Mouse (Mus musculus) forebrain, embryonic 13.5 days (tissue): ENCODE results near the gene Cd79a. TPM values are rescaled to one million over a fixed set of nuclear protein-coding genes. Genes with fewer than 3 reads are reported as not detected.
A peak's percentile ranks its signal among the peaks of the same experiment; 100 is the strongest.
"Not testable (repeated sequence)": the region's sequence is repeated elsewhere in the genome, so short reads cannot be mapped to it uniquely, and the experiment has no call there.

Experiments used
- ATAC-seq: fragments of 200-750 bp; cut with Nextera tagmentation; 2 replicates; pipeline ENCODE4 v1.8.0; 2017
- H3K27ac ChIP-seq: fragments of 300-500 bp; sonication (generic); 2 replicates; pipeline ENCODE4 v1.5.1; 2015; ENCODE audit warnings: inconsistent platforms, mild to moderate bottlenecking, moderate library complexity
- H3K27me3 ChIP-seq: fragments of 300-500 bp; sonication (generic); 2 replicates; pipeline ENCODE4 v1.6.1; 2015; ENCODE audit warnings: mild to moderate bottlenecking, inconsistent platforms
- H3K36me3 ChIP-seq: fragments of 300-500 bp; sonication (generic); 2 replicates; pipeline ENCODE4 v1.6.1; 2015; ENCODE audit warnings: mild to moderate bottlenecking, inconsistent platforms; ENCODE audit not compliant: poor library complexity, severe bottlenecking
- H3K4me1 ChIP-seq: fragments of 300-500 bp; sonication (generic); 2 replicates; pipeline ENCODE4 v1.6.1; 2015; ENCODE audit warnings: inconsistent platforms
- H3K4me2 ChIP-seq: fragments of 300-500 bp; sonication (generic); 2 replicates; pipeline ENCODE4 v1.6.1; 2015; ENCODE audit warnings: inconsistent platforms, mild to moderate bottlenecking, moderate library complexity
- H3K4me3 ChIP-seq: fragments of 300-500 bp; sonication (generic); 2 replicates; pipeline ENCODE4 v1.5.1; 2015; ENCODE audit warnings: mild to moderate bottlenecking, inconsistent platforms
- H3K9ac ChIP-seq: fragments of 300-500 bp; sonication (generic); 2 replicates; pipeline ENCODE4 v1.6.1; 2015; ENCODE audit warnings: mild to moderate bottlenecking, inconsistent platforms
- H3K9me3 ChIP-seq: fragments of 300-500 bp; sonication (generic); replicated peaks from 2 replicates; pipeline ENCODE4 v1.6.1; 2016; ENCODE audit warnings: inconsistent platforms
- WGBS: fragments of 180-500 bp; shearing (Covaris S2); methylation state at CpG from one replicate; pipeline ENCODE4 v1.1.7; 2015; 5-methylcytosine and 5-hydroxymethylcytosine counted together
- polyA plus RNA-seq: library from polyadenylated mRNA; unstranded; fragments of >200 nt; fragmentation: Nextera tagmentation; extraction: Ambion mirVana; gene quantifications from 2 replicates; pipeline ENCODE4 v1.2.1, GENCODE M21; 2015

The Cd79a gene
- polyA plus RNA-seq, 1 experiment from 2014 or later: 0.18 TPM

GRCm38 (mm10) chr7:24889431-24890220 is 7.6 kb upstream of the Cd79a start:
- Histone ChIP-seq H3K4me3 (no peak overlapping the region), H3K27me3 (no peaks in the 10 kb centered on the region), H3K36me3 (peaks cover 58% of the 10 kb centered on the region), H3K27ac (no peak overlapping the region), H3K9me3 (no peaks in the 10 kb centered on the region), H3K4me1 (peaks cover 31% of the 10 kb centered on the region), H3K9ac (no peak overlapping the region), H3K4me2 (no peak overlapping the region)
- no peak for ATAC-seq
- WGBS: 80% methylated on average over 6 of the region's 6 CpGs

GRCm38 (mm10) chr7:24890281-24891216 is 6.6 kb upstream of the Cd79a start:
- H3K9me3 ChIP-seq: no peaks in the 10 kb centered on the region
- H3K4me3 ChIP-seq: no peak overlapping the region
- no peak overlapping the region for H3K27ac ChIP-seq
- H3K36me3 ChIP-seq: peaks cover 58% of the 10 kb centered on the region
- H3K4me2 ChIP-seq: no peak overlapping the region
- WGBS: 33% methylated on average over 10 of the region's 10 CpGs
- no peaks in the 10 kb centered on the region for H3K27me3 ChIP-seq
- ATAC-seq: peak; percentile 70
- peaks cover 25% of the 10 kb centered on the region for H3K4me1 ChIP-seq
- no peak overlapping the region for H3K9ac ChIP-seq

- H3K4me2 ChIP-seq: no peak overlapping the region
- peaks cover 16% of the 10 kb centered on the region for H3K4me1 ChIP-seq
- 73% methylated on average over 3 of the region's 3 CpGs for WGBS
- peaks cover 49% of the 10 kb centered on the region for H3K36me3 ChIP-seq
- no peak overlapping the region for H3K4me3 ChIP-seq
- ATAC-seq: no peak
- no peaks in the 10 kb centered on the region for H3K9me3 ChIP-seq
- H3K27me3 ChIP-seq: no peaks in the 10 kb centered on the region
- no peak overlapping the region for H3K27ac ChIP-seq
- no peak overlapping the region for H3K9ac ChIP-seq
These were observed 5.7 kb upstream of the Cd79a start for GRCm38 (mm10) chr7:24891241-24892124.

GRCm38 (mm10) chr7:24892125-24892583 is 5.0 kb upstream of the Cd79a start:
- no peaks in the 10 kb centered on the region for H3K9me3 ChIP-seq
- H3K4me3 ChIP-seq: no peak overlapping the region
- H3K27ac ChIP-seq: no peak overlapping the region
- no peaks in the 10 kb centered on the region for H3K27me3 ChIP-seq
- H3K4me2 ChIP-seq: no peak overlapping the region
- no peak for ATAC-seq
- peaks cover 9% of the 10 kb centered on the region for H3K4me1 ChIP-seq
- no peak overlapping the region for H3K9ac ChIP-seq
- H3K36me3 ChIP-seq: peaks cover 42% of the 10 kb centered on the region
- WGBS: 76% methylated on average over 2 of the region's 2 CpGs

DNA sequence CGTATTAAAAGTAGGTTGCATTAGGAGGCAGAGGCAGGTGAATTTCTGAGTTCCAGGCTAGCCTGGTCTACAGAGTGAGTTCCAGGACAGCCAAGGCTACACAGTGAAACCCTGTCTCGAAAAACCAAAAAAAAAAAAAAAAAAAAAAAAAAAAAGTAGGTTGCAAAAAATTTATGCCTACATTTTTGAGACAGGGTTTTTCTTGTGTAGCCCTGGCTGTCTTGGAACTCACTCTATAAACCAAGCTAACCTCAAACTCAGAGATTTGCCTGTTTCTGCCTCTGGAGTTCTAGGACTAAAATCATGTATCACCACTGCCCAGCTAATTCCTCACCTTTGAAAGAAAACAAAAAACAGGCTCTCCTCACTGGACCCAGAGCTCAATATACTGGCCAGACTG is 1.4 kb upstream of the Cd79a start:
- H3K4me3 ChIP-seq, H3K9me3 ChIP-seq, ATAC-seq, H3K9ac ChIP-seq, H3K4me2 ChIP-seq, H3K27ac ChIP-seq, H3K36me3 ChIP-seq, H3K4me1 ChIP-seq, H3K27me3 ChIP-seq: not testable (repeated sequence)
- 91% methylated on average over 2 of the region's 2 CpGs for WGBS

- H3K4me2 ChIP-seq: no peak overlapping the region
- H3K27ac ChIP-seq: no peak overlapping the region
- 77% methylated on average over 8 of the region's 8 CpGs for WGBS
- no peaks in the 10 kb centered on the region for H3K9me3 ChIP-seq
- no peaks in the 10 kb centered on the region for H3K4me1 ChIP-seq
- H3K4me3 ChIP-seq: no peak overlapping the region
- ATAC-seq: no peak
- H3K27me3 ChIP-seq: no peaks in the 10 kb centered on the region
- no peak overlapping the region for H3K9ac ChIP-seq
- H3K36me3 ChIP-seq: peaks cover 2% of the 10 kb centered on the region
These were observed 912 bp upstream of the Cd79a start for GRCm38 (mm10) chr7:24896269-24896668.

DNA sequence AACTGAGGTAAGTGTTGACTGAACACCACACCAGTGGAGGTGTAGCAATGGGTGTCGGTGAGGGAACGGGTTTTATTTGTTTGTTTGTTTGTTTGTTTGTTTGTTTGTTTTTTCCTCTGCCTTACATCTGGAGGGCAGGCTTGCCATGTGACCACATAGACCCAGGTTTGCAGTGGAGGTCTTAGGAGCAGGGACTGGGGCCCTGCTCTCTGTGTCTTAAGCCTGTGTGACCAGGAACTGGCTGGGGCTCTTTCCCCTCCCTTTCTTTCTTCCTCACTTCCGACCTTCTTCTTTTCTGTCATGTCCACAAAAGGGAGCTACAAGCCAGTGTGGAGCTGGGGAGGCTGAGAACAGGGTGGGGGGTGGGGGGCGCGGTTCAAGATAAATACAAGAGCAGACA is 778 bp downstream of the Cd79a start:
- H3K4me2 ChIP-seq: no peak overlapping the region
- WGBS: 84% methylated on average over 5 of the region's 5 CpGs

GRCm38 (mm10) chr7:24901114-24901513 is 3.9 kb downstream of the Cd79a start:
- Histone ChIP-seq H3K4me3 (no peak overlapping the region), H3K27me3 (no peaks in the 10 kb centered on the region), H3K36me3 (no peaks in the 10 kb centered on the region), H3K4me1 (peaks cover 23% of the 10 kb centered on the region), H3K27ac (no peak overlapping the region), H3K4me2 (no peak overlapping the region), H3K9ac (no peak overlapping the region), H3K9me3 (no peaks in the 10 kb centered on the region)
- ATAC-seq: no peak
- 89% methylated on average over 6 of the region's 6 CpGs for whole genome bisulfite sequencing

More for the DNA sequence above, 778 bp downstream of the Cd79a start:
- H3K27me3 ChIP-seq: no peaks in the 10 kb centered on the region
- no peaks in the 10 kb centered on the region for H3K36me3 ChIP-seq
- no peaks in the 10 kb centered on the region for H3K4me1 ChIP-seq
- H3K9me3 ChIP-seq: no peaks in the 10 kb centered on the region
- H3K4me3 ChIP-seq: no peak overlapping the region
- no peak for ATAC-seq
- no peak overlapping the region for H3K27ac ChIP-seq
- no peak overlapping the region for H3K9ac ChIP-seq

- WGBS: 74% methylated on average over 1 of the region's 1 CpGs
- H3K27me3 ChIP-seq: no peaks in the 10 kb centered on the region
- H3K9me3 ChIP-seq: no peaks in the 10 kb centered on the region
- H3K4me1 ChIP-seq: peaks cover 31% of the 10 kb centered on the region
- no peak for ATAC-seq
- H3K9ac ChIP-seq: no peak overlapping the region
- H3K27ac ChIP-seq: peak overlapping the region; percentile 48; the same call in 1 of the 2 replicates
- H3K4me3 ChIP-seq: no peak overlapping the region
- H3K4me2 ChIP-seq: no peak overlapping the region
- 0 out of 2 replicates have a peak, but pooled peaks cover 3% of the 10 kb centered on the region for H3K36me3 ChIP-seq
These were observed 4.7 kb downstream of the Cd79a start for GRCm38 (mm10) chr7:24901842-24902241.

DNA sequence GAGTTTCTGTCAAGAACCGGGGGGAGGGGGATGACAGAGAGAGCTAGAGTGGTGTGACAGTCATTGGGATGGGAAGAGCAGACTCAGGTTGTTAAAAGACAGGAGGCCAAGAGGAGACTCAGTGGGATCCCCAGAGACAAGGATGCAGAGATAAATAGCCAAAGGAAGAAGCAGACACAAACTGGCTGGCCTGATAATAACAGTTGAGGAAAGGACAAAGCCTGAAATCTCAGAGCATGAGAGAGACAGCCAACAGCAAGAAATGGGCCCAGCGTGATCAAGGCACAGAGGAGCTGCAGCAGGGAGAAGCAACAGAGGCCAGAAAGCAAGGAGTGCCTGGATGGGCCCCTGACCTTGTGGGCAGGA is 5.1 kb downstream of the Cd79a start:
- Histone ChIP-seq H3K27me3 (no peaks in the 10 kb centered on the region), H3K4me3 (peak overlapping the region; percentile 66), H3K4me1 (peaks cover 35% of the 10 kb centered on the region), H3K36me3 (0 out of 2 replicates have a peak, but pooled peaks cover 3% of the 10 kb centered on the region), H3K27ac (peak overlapping the region; percentile 54), H3K4me2 (peak overlapping the region; percentile 75), H3K9ac (0 out of 2 replicates have a peak overlapping the region, but pooled peaks have one; percentile 26), H3K9me3 (no peaks in the 10 kb centered on the region)
- no peak for ATAC-seq
- WGBS: 74% methylated on average over 2 of the region's 2 CpGs

DNA sequence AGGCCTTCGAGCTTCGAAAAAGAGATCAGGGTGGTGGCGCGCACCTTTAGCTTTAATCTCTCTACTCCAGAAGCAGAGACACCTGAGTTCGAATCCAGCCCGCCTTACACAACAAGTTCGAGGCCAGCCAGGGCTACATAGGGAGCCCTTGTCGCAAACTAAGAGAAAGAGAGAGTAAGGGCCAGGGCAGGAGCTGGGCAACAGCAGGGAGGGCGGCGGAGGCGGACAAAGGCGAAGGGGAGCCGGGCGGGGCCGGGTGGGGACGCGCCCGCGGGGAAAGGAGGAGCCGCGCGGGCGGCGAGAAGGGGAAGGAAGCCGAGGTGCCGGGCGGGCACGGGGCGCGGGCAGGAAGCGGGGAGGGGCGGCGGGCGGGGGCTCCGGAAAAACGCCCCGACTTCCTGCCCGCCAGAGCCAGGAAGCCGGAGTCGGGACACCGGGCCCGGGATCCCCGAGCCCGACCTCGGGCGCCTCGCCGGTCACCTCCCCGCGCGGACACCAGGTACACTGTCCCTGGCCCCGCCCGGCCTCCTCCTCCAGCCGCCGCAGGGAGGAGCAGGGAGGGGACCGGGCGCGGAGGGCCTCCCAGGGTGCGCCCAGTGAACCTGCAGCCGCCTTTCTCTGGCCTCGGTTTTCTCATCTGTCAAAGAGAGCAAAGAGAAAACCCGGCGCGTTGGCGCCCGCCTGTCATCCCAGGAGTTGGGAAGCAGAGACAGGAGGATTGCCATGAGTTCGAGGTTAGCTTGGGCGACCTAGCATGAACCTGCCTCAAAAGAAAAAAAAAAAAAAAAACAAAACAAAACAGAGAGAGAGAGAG is 5.7 kb downstream of the Cd79a start, which contains the start of gene Arhgef1:
Gene Arhgef1, plus strand, starts transcription at position 283 of the 814 bp plus-strand sequence.
- Histone ChIP-seq H3K27ac (peak within 1 kb of the TSS; percentile 54), H3K4me3 (peak within 1 kb of the TSS; percentile 66), H3K4me1 (peaks cover 38% of the 10 kb centered on the region), H3K36me3 (peaks cover 6% of the 10 kb centered on the region), H3K9ac (peak within 1 kb of the TSS; percentile 79), H3K4me2 (peak within 1 kb of the TSS; percentile 75), H3K9me3 (no peaks in the 10 kb centered on the region), H3K27me3 (no peaks in the 10 kb centered on the region)
- ATAC-seq: no peak
- 11% methylated on average over 38 of the region's 68 CpGs for WGBS
